Mouse (Mus musculus) ovary, adult 18-20 months (tissue): ENCODE results near the gene Ttc37.

ENCODE experiments used
- DNase-seq: peaks from one replicate; pipeline ENCODE4 v3.0.0; 2022; ENCODE audit warnings: low spot score, mixed read lengths

Ttc37 gene

DNA sequence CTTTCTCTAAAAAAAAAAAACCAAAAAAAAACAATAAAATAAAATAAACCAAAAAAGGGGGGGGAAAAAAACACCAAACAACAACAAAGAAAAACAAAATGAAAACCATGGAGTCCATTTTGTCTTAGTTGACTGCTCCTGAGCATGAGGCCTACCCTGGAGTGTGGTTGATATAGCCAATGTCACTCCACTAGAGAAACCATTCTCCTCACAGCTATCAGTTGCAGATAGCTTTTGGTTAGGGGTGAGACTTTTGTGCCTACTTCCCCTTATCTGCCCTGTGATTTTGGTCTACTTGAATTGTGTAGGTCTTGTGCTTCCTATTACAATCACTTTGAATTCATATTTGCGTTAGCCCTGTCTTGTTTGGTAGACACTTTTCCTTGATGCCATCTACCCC, 59.0 kb downstream of the Ttc37 start:
- no peak for DNase-seq

DNA sequence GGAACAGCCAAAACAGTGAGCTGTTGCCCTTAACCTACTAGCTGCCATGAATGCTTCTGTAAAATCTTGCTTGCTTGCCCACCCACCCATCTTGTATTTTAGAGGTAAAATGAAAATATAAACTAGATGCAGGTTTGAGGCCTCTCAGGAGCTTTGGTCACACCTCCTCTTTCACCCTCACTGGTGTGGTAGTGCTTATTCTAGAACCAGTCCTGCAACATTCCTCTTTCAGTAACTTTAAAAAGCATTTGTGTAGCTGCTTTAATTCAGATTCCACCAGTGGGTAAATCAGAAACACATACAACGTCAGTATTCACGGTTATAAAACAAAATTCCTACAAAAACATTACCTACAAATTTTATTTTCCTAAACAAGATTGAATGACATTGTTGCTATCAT, 62.1 kb downstream of the Ttc37 start:
- DNase-seq = no peak

DNA sequence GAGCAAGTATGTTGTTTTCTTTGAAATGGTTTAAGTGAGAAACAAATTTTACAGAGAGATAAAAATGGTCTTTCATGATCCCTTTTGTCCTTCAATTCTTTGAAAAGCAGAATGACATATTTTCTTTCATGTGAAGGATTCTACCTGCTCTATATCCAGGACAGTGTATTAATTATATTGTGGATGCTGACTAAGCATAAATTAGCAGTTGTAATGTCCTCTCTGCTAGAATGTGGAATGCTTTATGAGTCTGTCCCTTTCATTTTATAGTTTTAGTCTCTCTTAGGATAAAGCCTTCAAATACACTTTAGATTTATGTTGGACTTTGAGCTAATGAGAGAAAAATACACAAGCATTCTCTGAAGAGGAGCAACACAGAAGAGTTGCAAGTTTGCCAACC, 75.8 kb downstream of the Ttc37 start:
- DNase-seq = no peak

DNA sequence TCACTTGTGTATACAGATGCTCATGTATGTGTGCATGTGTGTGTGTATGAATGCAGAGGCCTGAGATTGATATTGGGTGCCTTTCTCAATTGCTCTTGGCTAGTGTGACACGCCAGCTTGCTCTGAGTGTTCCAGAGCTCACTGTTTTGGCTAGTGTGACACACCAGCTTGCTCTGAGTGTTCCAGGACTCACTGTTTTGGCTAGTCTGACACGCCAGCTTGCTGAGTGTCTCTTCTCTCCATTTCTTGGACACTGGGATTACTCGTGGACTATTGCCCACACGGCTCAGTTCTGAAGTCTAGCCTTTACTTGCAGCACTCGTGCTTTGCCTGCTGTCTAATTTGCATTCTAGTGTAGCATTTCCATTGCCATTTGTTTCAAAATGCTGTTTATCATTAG, 80.2 kb downstream of the Ttc37 start:
- DNase-seq = no peak

DNA sequence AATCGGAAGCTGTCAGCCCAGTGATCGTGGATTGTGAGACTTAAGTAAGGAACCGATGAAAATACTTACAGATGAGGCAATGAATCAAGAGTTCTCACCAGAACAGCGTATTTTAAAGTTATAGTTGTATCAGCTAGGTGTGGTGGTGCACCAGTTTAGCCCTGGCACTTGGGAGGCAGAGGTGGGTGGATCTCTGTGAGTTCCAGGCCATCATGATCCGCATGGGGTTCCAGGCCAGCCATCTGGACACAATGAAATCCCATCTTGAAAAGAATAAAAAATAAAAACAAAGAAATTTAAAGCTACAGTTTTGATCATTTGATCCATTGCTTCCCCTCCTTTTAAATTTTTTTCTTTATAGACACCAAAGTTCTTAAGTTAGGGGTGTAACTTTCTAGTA, 89.1 kb downstream of the Ttc37 start:
- no peak for DNase-seq

DNA sequence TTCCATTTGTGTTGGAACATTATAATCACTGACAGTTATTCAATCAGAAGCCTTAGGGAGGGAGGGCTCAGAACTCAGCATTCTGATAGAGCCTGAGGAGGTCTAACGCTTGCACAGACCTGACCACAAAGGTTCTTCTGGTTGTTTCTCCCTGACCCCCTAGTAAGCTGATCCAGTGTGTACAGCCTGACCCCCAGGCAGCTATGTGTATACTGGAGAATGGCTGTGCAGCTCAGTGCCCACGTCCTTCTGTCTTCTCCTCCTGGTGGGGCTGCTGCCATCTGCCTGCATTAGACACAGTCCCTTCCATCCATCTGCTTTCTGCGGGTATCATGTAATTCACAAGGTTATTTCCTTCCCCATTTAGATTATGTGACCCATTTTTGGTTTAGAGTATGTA, 90.7 kb downstream of the Ttc37 start:
- no peak for DNase-seq

DNA sequence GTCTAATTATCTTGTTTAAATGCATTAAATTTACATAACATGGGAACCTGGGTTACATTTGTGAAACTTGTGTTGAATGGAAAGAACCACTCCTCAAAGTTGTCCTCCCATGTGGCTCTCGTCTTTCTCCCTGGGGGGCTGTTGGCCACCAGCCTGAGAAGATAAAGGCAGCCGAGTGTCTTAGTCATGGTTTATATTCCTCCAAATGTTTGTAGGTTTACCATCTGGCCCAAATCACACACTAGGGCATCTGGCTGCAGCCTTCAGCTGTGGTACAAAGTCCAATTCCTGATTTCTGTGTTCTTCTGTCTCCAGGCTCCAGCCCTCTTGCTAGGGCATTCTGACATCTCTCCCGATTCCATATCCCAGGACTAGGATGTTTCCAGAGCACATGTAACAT, 91.7 kb downstream of the Ttc37 start:
- DNase-seq = no peak

DNA sequence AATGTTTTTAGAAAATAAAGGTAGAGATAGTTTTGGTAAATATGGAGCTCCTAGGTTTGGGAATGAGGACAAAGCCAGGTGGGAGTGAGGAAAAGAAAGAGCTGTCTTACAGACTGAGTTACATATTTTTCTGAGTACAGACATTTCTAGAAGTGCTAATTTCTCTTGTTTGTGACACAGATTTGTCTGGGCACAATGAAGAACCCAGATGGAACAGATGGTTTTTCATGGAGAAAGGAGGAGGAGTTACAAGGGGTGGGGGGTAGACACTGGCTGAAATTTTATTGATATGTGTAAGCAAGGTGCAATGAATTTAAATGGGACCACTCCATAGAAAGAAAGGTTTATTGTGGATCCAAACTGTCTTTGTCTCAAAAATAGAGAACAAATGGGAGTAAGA, 96.4 kb downstream of the Ttc37 start:
- DNase-seq = no peak

DNA sequence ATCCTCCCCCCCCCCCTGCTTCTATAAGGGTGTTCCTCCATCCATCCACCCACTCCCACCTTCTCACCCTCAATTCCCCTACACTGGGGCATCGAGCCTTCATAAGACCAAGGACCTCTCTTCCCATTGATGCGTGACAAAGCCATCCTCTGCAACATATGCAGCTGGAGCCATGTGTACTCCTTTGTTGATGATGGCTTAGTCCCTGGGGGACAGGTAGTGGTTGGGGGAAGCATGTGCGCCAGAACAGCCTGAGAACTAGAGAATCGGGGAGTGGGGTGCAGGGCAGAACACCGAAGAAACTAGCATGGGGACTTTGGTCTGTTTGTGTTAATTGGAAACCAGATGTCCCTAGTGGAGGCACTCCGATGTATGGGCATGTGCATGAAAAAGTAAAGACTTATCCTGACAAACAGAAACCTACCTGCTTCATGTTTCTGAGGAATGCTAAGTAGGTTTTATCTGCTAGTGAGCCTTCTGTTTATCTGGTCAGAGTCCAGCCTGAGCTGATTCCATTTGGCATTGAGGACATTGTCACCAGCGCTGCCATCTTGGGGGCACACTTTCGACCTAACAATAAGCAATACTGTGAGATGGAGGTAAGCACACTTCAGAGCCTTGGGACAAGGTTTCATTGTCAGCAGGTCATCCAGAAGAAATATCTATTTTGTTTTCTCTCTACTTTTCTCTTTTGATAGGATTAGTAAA, 97.1 kb downstream of the Ttc37 start:
- no peak for DNase-seq

DNA sequence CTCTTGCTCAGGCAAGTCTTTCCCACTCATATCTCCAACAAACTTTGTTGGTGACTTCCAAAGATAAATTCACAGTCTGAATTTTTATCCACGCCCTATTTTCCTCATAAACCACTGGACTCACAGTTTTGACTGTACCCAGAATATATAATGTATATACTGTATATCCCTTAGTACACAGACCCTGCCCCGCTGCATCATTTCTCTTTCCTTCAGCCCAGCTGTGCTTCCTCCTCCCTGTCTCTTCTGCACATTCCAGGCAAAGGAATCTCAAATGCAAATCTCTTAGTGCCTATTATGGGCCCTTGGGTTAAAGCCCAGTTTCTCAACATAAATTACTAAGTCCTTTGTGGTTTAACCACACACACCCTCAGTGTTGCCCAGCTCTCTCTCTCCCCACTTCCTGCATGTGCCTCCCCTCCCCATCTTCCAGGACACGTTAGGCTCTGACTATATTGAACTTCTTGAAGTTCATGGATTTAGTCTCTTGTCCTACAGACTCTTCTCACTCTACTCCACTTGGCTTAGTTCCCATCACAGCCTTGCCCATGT, 98.8 kb downstream of the Ttc37 start:
- no peak for DNase-seq

DNA sequence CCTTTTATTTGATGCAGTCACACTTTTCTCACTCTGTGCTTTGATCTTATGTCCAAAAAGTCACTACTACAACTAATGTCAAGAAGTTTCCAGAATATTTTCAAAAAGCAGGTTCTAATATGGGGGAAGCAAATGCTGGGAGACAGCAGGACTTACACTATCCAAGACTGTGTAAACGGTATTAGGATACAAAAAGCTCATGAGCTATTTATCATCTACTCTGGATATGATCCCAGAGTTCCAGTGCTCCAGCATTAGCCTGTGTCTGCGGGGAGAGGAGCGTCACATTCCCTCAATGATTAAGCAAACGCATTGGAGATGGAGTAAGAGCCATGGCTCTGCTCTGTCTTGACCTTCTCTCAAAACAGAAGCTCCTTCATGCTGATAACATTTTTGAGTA, 101.4 kb downstream of the Ttc37 start:
- DNase-seq = no peak

DNA sequence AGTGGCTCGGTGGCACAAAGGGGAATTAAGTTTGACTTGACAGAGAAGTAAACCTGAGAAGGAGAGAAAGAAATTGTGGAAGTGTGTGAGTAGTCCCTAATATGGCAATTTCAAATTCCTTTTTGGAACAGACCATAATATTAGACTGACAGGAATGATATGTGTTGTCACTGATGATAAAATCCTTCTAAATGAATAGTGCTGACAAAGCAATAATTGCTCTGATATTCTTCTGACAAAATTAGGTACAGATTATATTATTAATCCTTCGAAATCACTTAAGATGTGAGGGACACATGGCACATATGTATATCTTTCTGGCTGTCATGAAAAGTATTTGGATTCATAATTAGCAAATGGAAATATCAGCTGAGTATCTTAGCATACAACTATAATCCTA, 116.4 kb downstream of the Ttc37 start:
- no peak for DNase-seq

DNA sequence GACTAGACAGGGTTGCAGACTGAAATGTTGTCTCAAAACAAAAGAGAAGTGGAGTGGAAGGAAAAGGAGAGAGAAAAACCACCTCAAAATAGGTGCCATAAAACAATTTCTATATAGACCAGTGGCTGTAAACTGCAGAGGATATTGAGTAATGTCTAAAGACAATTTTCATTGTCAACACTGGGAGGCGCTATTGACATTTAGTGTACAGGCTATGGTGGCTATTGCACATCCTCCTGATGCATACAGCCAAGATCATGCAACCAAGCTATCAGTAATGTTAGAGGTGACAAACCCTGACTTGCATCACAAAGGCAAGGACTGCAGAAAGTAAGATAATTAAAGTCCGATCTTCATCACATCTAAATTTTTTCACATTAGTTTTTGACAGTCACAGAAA, 116.9 kb downstream of the Ttc37 start:
- no peak for DNase-seq
